8 mouse cellular contexts compared by ENCODE assay signal in the genomic region with DNA sequence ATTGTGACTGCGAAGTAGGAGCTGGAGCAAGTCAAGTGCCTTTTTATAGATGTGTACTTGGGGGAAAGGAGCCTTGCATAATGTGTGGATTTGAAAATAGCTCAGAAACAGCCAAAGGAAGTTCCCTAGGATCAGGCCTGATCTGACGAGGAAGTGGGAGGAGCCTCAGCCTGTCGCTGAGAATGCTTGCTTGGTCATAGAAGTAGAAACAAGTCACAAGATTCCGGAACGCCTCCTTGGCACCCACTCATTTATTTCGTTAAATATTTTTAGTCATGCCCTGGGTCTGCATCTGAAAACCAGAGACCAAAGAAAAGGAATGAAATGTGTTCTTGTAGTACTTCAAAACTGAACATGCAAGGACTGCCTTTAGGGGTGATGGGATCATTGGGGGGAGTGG. TPM values are rescaled to one million over a fixed set of nuclear protein-coding genes. Genes with fewer than 3 reads are reported as not detected.
A peak's percentile ranks its signal among the peaks of the same experiment; 100 is the strongest.
DNase-seq lines count a peak whose midpoint lies in the region; ATAC-seq and TF ChIP-seq lines count a peak whose summit lies in the region.

No protein-coding gene starts in this region.

- no peaks in the 10 kb centered on the region for H3K27me3 ChIP-seq in testis, adult 2 months (ENCODE audit: control insufficient read depth, insufficient read depth, low read length)
- H3K27me3 ChIP-seq in intestine, embryonic 14.5 days (replicated peaks; ENCODE audit: control insufficient read depth, insufficient read depth, low read length), result no peaks in the 10 kb centered on the region
- no peaks in the 10 kb centered on the region for H3K27me3 ChIP-seq in liver, adult 2 months (ENCODE audit: control insufficient read depth, insufficient read depth, low read length)
- no peaks in the 10 kb centered on the region for H3K27me3 ChIP-seq in midbrain, postnatal 0 days (ENCODE audit: insufficient read depth, low read length)

- H3K4me3 ChIP-seq in testis, adult 2 months (ENCODE audit: control insufficient read depth, low read depth, low read length), result peak overlapping the region; percentile 81
- peak overlapping the region; percentile 54 for H3K4me3 ChIP-seq in intestine, embryonic 14.5 days (ENCODE audit: low read depth, low read length)
- no peak overlapping the region for H3K4me3 ChIP-seq in liver, adult 2 months (ENCODE audit: insufficient read depth, low read depth, low read length)
- H3K4me3 ChIP-seq in midbrain, postnatal 0 days (ENCODE audit: low read depth, low read length), result peak overlapping the region; percentile 54

- peak; percentile 52 for ATAC-seq in common myeloid progenitor, adult 5-6 weeks (replicated peaks; ENCODE audit: low read depth, poor library complexity, severe bottlenecking)
- no peak for ATAC-seq in intestine, embryonic 14.5 days (replicated peaks; ENCODE audit: low FRiP score, low TSS enrichment, low read depth)
- no peak for ATAC-seq in midbrain, postnatal 0 days (ENCODE audit: low FRiP score)

- no peaks in the 10 kb centered on the region for H3K36me3 ChIP-seq in testis, adult 2 months (ENCODE audit: control insufficient read depth, insufficient read depth, low read length)
- peaks cover 10% of the 10 kb centered on the region for H3K36me3 ChIP-seq in intestine, embryonic 14.5 days (ENCODE audit: control insufficient read depth, insufficient read depth, low read length)
- no peaks in the 10 kb centered on the region for H3K36me3 ChIP-seq in liver, adult 2 months (ENCODE audit: control insufficient read depth, insufficient read depth, low read length)
- peaks cover 22% of the 10 kb centered on the region; the same call in 1 of the 2 replicates for H3K36me3 ChIP-seq in midbrain, postnatal 0 days (ENCODE audit: insufficient read depth, low read length)

- DNase-seq in testis, postnatal 10 days (ENCODE audit: low spot score), result no peak
- DNase-seq in gastrocnemius, postnatal 36 days, result peak; percentile 19 to 49
- DNase-seq in intestine, embryonic 14.5 days (ENCODE audit: low spot score), result no peak
- DNase-seq in liver, adult 2 months (ENCODE audit: extremely low read depth, low read depth, low spot score), result peak; percentile 45
- DNase-seq in midbrain, postnatal 0 days (ENCODE audit: low spot score), result peak; percentile 37
- peak; percentile 64 for DNase-seq in thymus, postnatal 25 days

- peak overlapping the region; percentile 63 for H3K27ac ChIP-seq in testis, adult 2 months (ENCODE audit: control insufficient read depth, insufficient read depth, low read depth, low read length)
- H3K27ac ChIP-seq in intestine, embryonic 14.5 days (ENCODE audit: low read depth), result peak overlapping the region; percentile 94
- peak overlapping the region; percentile 43 for H3K27ac ChIP-seq in liver, adult 2 months (replicated peaks; ENCODE audit: insufficient read depth, low read depth, low read length)
- H3K27ac ChIP-seq in midbrain, postnatal 0 days (ENCODE audit: low read depth, low read length), result peak overlapping the region; percentile 85

- H3K79me2 ChIP-seq in liver, adult 2 months (ENCODE audit: control insufficient read depth, insufficient read depth, low read length), result peaks cover 31% of the 10 kb centered on the region

- peak overlapping the region; percentile 93 for H3K4me2 ChIP-seq in intestine, embryonic 14.5 days (ENCODE audit: low read length)
- H3K4me2 ChIP-seq in midbrain, postnatal 0 days (ENCODE audit: low read depth, low read length, poor library complexity, severe bottlenecking), result peak overlapping the region; percentile 85

- 36% methylated on average over 6 of the region's 6 CpGs for WGBS in intestine, embryonic 14.5 days
- WGBS in liver, adult 2 months, result 37% methylated on average over 6 of the region's 6 CpGs
- 48% methylated on average over 6 of the region's 6 CpGs for WGBS in midbrain, postnatal 0 days

- H3K4me1 ChIP-seq in testis, adult 2 months (ENCODE audit: control insufficient read depth, insufficient read depth, low read length), result peaks cover 45% of the 10 kb centered on the region
- H3K4me1 ChIP-seq in intestine, embryonic 14.5 days (replicated peaks; ENCODE audit: control insufficient read depth, insufficient read depth, low read length), result peaks cover 12% of the 10 kb centered on the region
- H3K4me1 ChIP-seq in liver, adult 2 months (ENCODE audit: control insufficient read depth, insufficient read depth, low read length), result peaks cover 12% of the 10 kb centered on the region
- H3K4me1 ChIP-seq in midbrain, postnatal 0 days (ENCODE audit: insufficient read depth, low read length), result peaks cover 3% of the 10 kb centered on the region; the same call in 1 of the 2 replicates

- intact Hi-C loops in gastrocnemius, postnatal 36 days (cut with DNase I), result loop anchor here (1.0 to 2.0 kb wide), 2 partner anchors 9 to 114 kb away; partner anchors contain the start of genes Mnt and Pafah1b1

- H3K9me3 ChIP-seq in intestine, embryonic 14.5 days (ENCODE audit: control insufficient read depth, low read length), result no peaks in the 10 kb centered on the region
- no peaks in the 10 kb centered on the region for H3K9me3 ChIP-seq in midbrain, postnatal 0 days (ENCODE audit: low read length)

- no peak for TF ChIP-seq CTCF in testis, adult 2 months (IDR thresholded peaks at IDR 0.05; ENCODE audit: control insufficient read depth, insufficient read depth, insufficient replicate concordance, low read depth, low read length)
- no peak for TF ChIP-seq CTCF in liver, adult 2 months (IDR thresholded peaks at IDR 0.05; ENCODE audit: low read depth, low read length)
- no peak for TF ChIP-seq CTCF in midbrain, postnatal 0 days (IDR thresholded peaks at IDR 0.05)

- 0 out of 2 replicates have a peak overlapping the region, but pooled peaks have one; percentile 51 for H3K9ac ChIP-seq in intestine, embryonic 14.5 days (ENCODE audit: low read length)
- no peak overlapping the region for H3K9ac ChIP-seq in liver, adult 2 months (ENCODE audit: low read depth, low read length)
- H3K9ac ChIP-seq in midbrain, postnatal 0 days (replicated peaks; ENCODE audit: low read length, poor library complexity, severe bottlenecking), result no peak overlapping the region

- no peak for TF ChIP-seq POLR2A in testis, adult 2 months (IDR thresholded peaks at IDR 0.05; ENCODE audit: control insufficient read depth, low read depth, low read length)
- no peak for TF ChIP-seq POLR2A in liver, adult 2 months (IDR thresholded peaks at IDR 0.05; ENCODE audit: extremely low read depth, insufficient read depth, low read length)

RNA-seq across cellular contexts. Expression of gene Mnt, which starts 8.3 kb away (rescaled TPM):
- 42.6 and 44.0 TPM in 2 replicates for polyA plus RNA-seq in testis, adult 2 months (2012; rRNA removed)
- 4.9 and 10.6 TPM in 2 replicates for total RNA-seq in common myeloid progenitor, adult 5-6 weeks (2017)
- total RNA-seq in gastrocnemius, postnatal 36 days (2021), result 1 to 10 TPM; 6.4 to 7.1 TPM
- polyA plus RNA-seq in intestine, embryonic 14.5 days (2014; fragmentation: Nextera tagmentation; extraction: Ambion mirVana), result 4.4 and 5.5 TPM in 2 replicates
- 1.0 and 1.1 TPM in 2 replicates for total RNA-seq in liver, adult 2 months (2014; rRNA removed)
- 4.1 and 4.7 TPM in 2 replicates for polyA plus RNA-seq in liver, adult 2 months (2012; rRNA removed)
- total RNA-seq in midbrain, postnatal 0 days (2014; rRNA removed), result 17.6 and 18.6 TPM in 2 replicates
- polyA plus RNA-seq in midbrain, postnatal 0 days (2015; fragmentation: Nextera tagmentation; extraction: Ambion mirVana), result 7.4 and 8.4 TPM in 2 replicates

RNA-seq across cellular contexts. Expression of gene Sgsm2, which starts 57.9 kb away (rescaled TPM):
- polyA plus RNA-seq in testis, adult 2 months (2012; rRNA removed), result 27.9 and 30.7 TPM in 2 replicates
- total RNA-seq in common myeloid progenitor, adult 5-6 weeks (2017), result 4.2 and 8.2 TPM in 2 replicates
- 1 to 10 TPM; 1.4 to 1.9 TPM for total RNA-seq in gastrocnemius, postnatal 36 days (2021)
- polyA plus RNA-seq in intestine, embryonic 14.5 days (2014; fragmentation: Nextera tagmentation; extraction: Ambion mirVana), result 6.2 and 6.7 TPM in 2 replicates
- 1.5 and 3.3 TPM in 2 replicates for total RNA-seq in liver, adult 2 months (2014; rRNA removed)
- 7.5 and 10.3 TPM in 2 replicates for polyA plus RNA-seq in liver, adult 2 months (2012; rRNA removed)
- 49.1 and 62.8 TPM in 2 replicates for total RNA-seq in midbrain, postnatal 0 days (2014; rRNA removed)
- 28.1 and 28.8 TPM in 2 replicates for polyA plus RNA-seq in midbrain, postnatal 0 days (2015; fragmentation: Nextera tagmentation; extraction: Ambion mirVana)

RNA-seq across cellular contexts. Expression of gene Tsr1, which starts 58.9 kb away (rescaled TPM):
- 14.7 and 15.1 TPM in 2 replicates for polyA plus RNA-seq in testis, adult 2 months (2012; rRNA removed)
- 92.1 and 102 TPM in 2 replicates for total RNA-seq in common myeloid progenitor, adult 5-6 weeks (2017)
- 10 to 100 TPM; 16.8 to 25.2 TPM for total RNA-seq in gastrocnemius, postnatal 36 days (2021)
- polyA plus RNA-seq in intestine, embryonic 14.5 days (2014; fragmentation: Nextera tagmentation; extraction: Ambion mirVana), result 64.3 and 65.9 TPM in 2 replicates
- total RNA-seq in liver, adult 2 months (2014; rRNA removed), result 9.0 and 10.1 TPM in 2 replicates
- 3.8 and 4.9 TPM in 2 replicates for polyA plus RNA-seq in liver, adult 2 months (2012; rRNA removed)
- 23.6 and 28.6 TPM in 2 replicates for total RNA-seq in midbrain, postnatal 0 days (2014; rRNA removed)
- 21.2 and 22.9 TPM in 2 replicates for polyA plus RNA-seq in midbrain, postnatal 0 days (2015; fragmentation: Nextera tagmentation; extraction: Ambion mirVana)

Comparison
In these comparisons a context has a peak if more than half of its experiments do, and no peak if none do; other contexts are left out.
1. H3K27ac ChIP-seq: peak in every context shown above with its lines; median percentile 94 in intestine, embryonic 14.5 days; 85 in midbrain, postnatal 0 days; 63 in testis, adult 2 months; 43 in liver, adult 2 months.
2. DNase-seq: peak in gastrocnemius, postnatal 36 days (2 of 2), liver, adult 2 months (single experiment), midbrain, postnatal 0 days (single experiment) and thymus, postnatal 25 days (single experiment); none in testis, postnatal 10 days (single experiment) and intestine, embryonic 14.5 days (single experiment).